Mouse (Mus musculus) neural tube, embryonic 12.5 days (tissue): ENCODE measurements around the gene Nuak1. TPM values are rescaled to one million over a fixed set of nuclear protein-coding genes. Genes with fewer than 3 reads are reported as not detected.

Experiments used
- ATAC-seq: fragments of 200-750 bp; cut with Nextera tagmentation; 2 replicates; pipeline ENCODE4 v1.8.0; 2017; ENCODE audit warnings: low read depth, mild to moderate bottlenecking, moderate TSS enrichment, moderate library complexity; ENCODE audit not compliant: low FRiP score
- H3K27ac ChIP-seq: fragments of 300-500 bp; sonication (generic); 2 replicates; pipeline ENCODE4 v1.5.1; 2016
- H3K27me3 ChIP-seq: fragments of 300-500 bp; sonication (generic); replicated peaks from 2 replicates; pipeline ENCODE4 v1.6.1; 2016; ENCODE audit warnings: mild to moderate bottlenecking
- H3K36me3 ChIP-seq: fragments of 300-500 bp; sonication (generic); 2 replicates; pipeline ENCODE4 v1.6.1; 2016; ENCODE audit warnings: mild to moderate bottlenecking
- H3K4me1 ChIP-seq: fragments of 300-500 bp; sonication (generic); 2 replicates; pipeline ENCODE4 v1.6.1; 2016
- H3K4me2 ChIP-seq: fragments of 300-500 bp; sonication (generic); replicated peaks from 2 replicates; pipeline ENCODE4 v1.6.1; 2016; ENCODE audit warnings: mild to moderate bottlenecking
- H3K4me3 ChIP-seq: fragments of 300-500 bp; sonication (generic); 2 replicates; pipeline ENCODE4 v1.5.1; 2016
- H3K9ac ChIP-seq: fragments of 300-500 bp; sonication (generic); 2 replicates; pipeline ENCODE4 v1.6.1; 2016; ENCODE audit warnings: mild to moderate bottlenecking
- H3K9me3 ChIP-seq: fragments of 300-500 bp; sonication (generic); 2 replicates; pipeline ENCODE4 v1.6.1; 2016; ENCODE audit warnings: mild to moderate bottlenecking
- WGBS: fragments of 180-500 bp; shearing (Covaris S2); methylation state at CpG from one replicate; pipeline ENCODE4 v1.1.7; 2016; 5-methylcytosine and 5-hydroxymethylcytosine counted together
- polyA plus RNA-seq: library from polyadenylated mRNA; unstranded; fragments of >200 nt; fragmentation: Nextera tagmentation; extraction: Ambion mirVana; gene quantifications from 2 replicates; pipeline ENCODE4 v1.2.1, GENCODE M21; 2016

Gene Nuak1
- polyA plus RNA-seq, 1 experiment from 2014 or later: 4.8 TPM

GRCm38 (mm10) chr10:84418421-84418820 lies 22.0 kb downstream of the Nuak1 start:
- Histone ChIP-seq H3K36me3 (peaks cover 2% of the 10 kb centered on the region; the same call in 1 of the 2 replicates), H3K4me1 (no peaks in the 10 kb centered on the region), H3K4me3 (no peak overlapping the region), H3K4me2 (no peak overlapping the region), H3K9me3 (no peaks in the 10 kb centered on the region), H3K27ac (no peak overlapping the region), H3K27me3 (no peaks in the 10 kb centered on the region), H3K9ac (no peak overlapping the region)
- ATAC-seq: no peak

GRCm38 (mm10) chr10:84416752-84417151 lies 23.6 kb downstream of the Nuak1 start:
- H3K27ac ChIP-seq: no peak overlapping the region
- H3K4me1 ChIP-seq: no peaks in the 10 kb centered on the region
- 91% methylated on average over 8 of the region's 8 CpGs for WGBS
- no peaks in the 10 kb centered on the region for H3K9me3 ChIP-seq
- no peak overlapping the region for H3K4me3 ChIP-seq
- no peak overlapping the region for H3K9ac ChIP-seq
- H3K27me3 ChIP-seq: no peaks in the 10 kb centered on the region
- ATAC-seq: no peak
- H3K36me3 ChIP-seq: peaks cover 2% of the 10 kb centered on the region; the same call in 1 of the 2 replicates
- H3K4me2 ChIP-seq: no peak overlapping the region

- H3K27ac ChIP-seq: no peak overlapping the region
These were observed 25.3 kb downstream of the Nuak1 start for GRCm38 (mm10) chr10:84414981-84415700.

GRCm38 (mm10) chr10:84413310-84413709 lies 27.1 kb downstream of the Nuak1 start:
- Histone ChIP-seq H3K27ac (no peak overlapping the region), H3K9me3 (no peaks in the 10 kb centered on the region), H3K9ac (no peak overlapping the region), H3K27me3 (no peaks in the 10 kb centered on the region), H3K4me1 (no peaks in the 10 kb centered on the region), H3K4me2 (no peak overlapping the region), H3K4me3 (no peak overlapping the region), H3K36me3 (no peaks in the 10 kb centered on the region)
- WGBS: 73% methylated on average over 6 of the region's 6 CpGs
- ATAC-seq: no peak

More at GRCm38 (mm10) chr10:84414981-84415700, 25.3 kb downstream of the Nuak1 start:
- Histone ChIP-seq H3K4me1 (no peaks in the 10 kb centered on the region), H3K36me3 (peaks cover 1% of the 10 kb centered on the region; the same call in 1 of the 2 replicates), H3K9ac (no peak overlapping the region), H3K4me3 (no peak overlapping the region), H3K27me3 (no peaks in the 10 kb centered on the region), H3K9me3 (no peaks in the 10 kb centered on the region), H3K4me2 (no peak overlapping the region)
- ATAC-seq: no peak
- 78% methylated on average over 8 of the region's 8 CpGs for WGBS

- Histone ChIP-seq H3K27ac (no peak overlapping the region), H3K9ac (no peak overlapping the region), H3K4me1 (no peaks in the 10 kb centered on the region), H3K27me3 (no peaks in the 10 kb centered on the region), H3K4me2 (no peak overlapping the region), H3K36me3 (no peaks in the 10 kb centered on the region), H3K9me3 (no peaks in the 10 kb centered on the region), H3K4me3 (no peak overlapping the region)
- no peak for ATAC-seq
- WGBS: 89% methylated on average over 12 of the region's 12 CpGs
These were observed 28.0 kb downstream of the Nuak1 start for GRCm38 (mm10) chr10:84412326-84412962.

- Histone ChIP-seq H3K27me3 (no peaks in the 10 kb centered on the region), H3K9me3 (no peaks in the 10 kb centered on the region), H3K9ac (no peak overlapping the region), H3K4me3 (no peak overlapping the region), H3K36me3 (no peaks in the 10 kb centered on the region), H3K4me1 (no peaks in the 10 kb centered on the region), H3K27ac (no peak overlapping the region), H3K4me2 (no peak overlapping the region)
- ATAC-seq: no peak
- WGBS: 83% methylated on average over 16 of the region's 16 CpGs
These were observed 29.0 kb downstream of the Nuak1 start for GRCm38 (mm10) chr10:84411122-84412105.

- Histone ChIP-seq H3K4me1 (0 out of 2 replicates have a peak, but pooled peaks cover 9% of the 10 kb centered on the region), H3K36me3 (no peaks in the 10 kb centered on the region), H3K27me3 (no peaks in the 10 kb centered on the region), H3K4me3 (no peak overlapping the region), H3K9me3 (no peaks in the 10 kb centered on the region), H3K4me2 (no peak overlapping the region), H3K9ac (no peak overlapping the region), H3K27ac (no peak overlapping the region)
- 83% methylated on average over 13 of the region's 13 CpGs for WGBS
- no peak for ATAC-seq
These were observed 31.3 kb downstream of the Nuak1 start for GRCm38 (mm10) chr10:84408965-84409660.

GRCm38 (mm10) chr10:84405135-84405776 lies 35.1 kb downstream of the Nuak1 start:
- peaks cover 24% of the 10 kb centered on the region for H3K4me1 ChIP-seq
- H3K9ac ChIP-seq: no peak overlapping the region
- H3K27ac ChIP-seq: no peak overlapping the region

GRCm38 (mm10) chr10:84401907-84402371 lies 38.5 kb downstream of the Nuak1 start:
- Histone ChIP-seq H3K9ac (no peak overlapping the region), H3K36me3 (no peaks in the 10 kb centered on the region), H3K4me3 (no peak overlapping the region), H3K9me3 (no peaks in the 10 kb centered on the region), H3K4me2 (no peak overlapping the region), H3K27me3 (no peaks in the 10 kb centered on the region), H3K4me1 (peaks cover 24% of the 10 kb centered on the region), H3K27ac (no peak overlapping the region)
- 50% methylated on average over 7 of the region's 7 CpGs for WGBS
- ATAC-seq: peak; percentile 33; the same call in 1 of the 2 replicates

More at GRCm38 (mm10) chr10:84405135-84405776, 35.1 kb downstream of the Nuak1 start:
- WGBS: 33% methylated on average over 8 of the region's 8 CpGs
- Histone ChIP-seq H3K4me3 (no peak overlapping the region), H3K27me3 (no peaks in the 10 kb centered on the region), H3K4me2 (no peak overlapping the region), H3K9me3 (no peaks in the 10 kb centered on the region), H3K36me3 (no peaks in the 10 kb centered on the region)
- no peak for ATAC-seq

GRCm38 (mm10) chr10:84401189-84401588 lies 39.2 kb downstream of the Nuak1 start:
- 19% methylated on average over 4 of the region's 4 CpGs for WGBS
- peaks cover 24% of the 10 kb centered on the region for H3K4me1 ChIP-seq
- no peaks in the 10 kb centered on the region for H3K9me3 ChIP-seq
- H3K4me2 ChIP-seq: no peak overlapping the region
- H3K36me3 ChIP-seq: no peaks in the 10 kb centered on the region
- H3K9ac ChIP-seq: no peak overlapping the region
- H3K4me3 ChIP-seq: no peak overlapping the region
- no peak overlapping the region for H3K27ac ChIP-seq
- H3K27me3 ChIP-seq: no peaks in the 10 kb centered on the region
- ATAC-seq: no peak

GRCm38 (mm10) chr10:84400037-84400681 lies 40.2 kb downstream of the Nuak1 start:
- no peak for ATAC-seq
- no peaks in the 10 kb centered on the region for H3K9me3 ChIP-seq
- no peaks in the 10 kb centered on the region for H3K27me3 ChIP-seq
- no peak overlapping the region for H3K9ac ChIP-seq
- no peak overlapping the region for H3K4me2 ChIP-seq
- H3K4me1 ChIP-seq: peaks cover 17% of the 10 kb centered on the region
- no peak overlapping the region for H3K4me3 ChIP-seq
- H3K36me3 ChIP-seq: no peaks in the 10 kb centered on the region
- no peak overlapping the region for H3K27ac ChIP-seq
- 72% methylated on average over 7 of the region's 7 CpGs for WGBS
